Mouse (Mus musculus) B cell, adult 62 days (primary cell): ENCODE measurements around the gene Tmem33. TPM values are rescaled to one million over a fixed set of nuclear protein-coding genes. Genes with fewer than 3 reads are reported as not detected.

Experiments used
- total RNA-seq: library from RNA; stranded (reverse); gene quantifications from 4 replicates; pipeline ENCODE4 v1.2.4, GENCODE M21; 2023

The Tmem33 gene
- 78.5 to 84.4 TPM (median 80.2 TPM) in 4 replicates for total RNA-seq

GRCm38 (mm10) chr5:67260531-67261371 is at the start of gene Tmem33:
Gene Tmem33, plus strand, starts transcription at chr5:67260565.

GRCm38 (mm10) chr5:67306698-67307521 is 46.5 kb downstream of the Tmem33 start, which contains the start of gene Slc30a9:
Gene Slc30a9, plus strand, starts transcription at chr5:67306955.

Other genes with a start within 250 kb of the Tmem33 start
- not detected in 4 replicates for gene Phox2b, start 161.3 kb upstream of the Tmem33 start, total RNA-seq
- gene Slc30a9, start 46.4 kb downstream of the Tmem33 start, total RNA-seq = 67.2 to 73.4 TPM (median 70.1 TPM) in 4 replicates
- gene Bend4, start 167.7 kb downstream of the Tmem33 start, total RNA-seq = 0.47 to 0.88 TPM (median 0.68 TPM) in 4 replicates